Mouse (Mus musculus) hematopoietic stem cell, adult 5-6 weeks (primary cell): ENCODE data around the gene Ly6g6f. TPM values are rescaled to one million over a fixed set of nuclear protein-coding genes. Genes with fewer than 3 reads are reported as not detected.
A peak's percentile ranks its signal among the peaks of the same experiment; 100 is the strongest.

Source experiments
- ATAC-seq, 2 experiments: fragments of 125-278 bp in 1 of 2; replicated peaks in 1 of 2; 2 replicates each; pipeline ENCODE4 v1.8.0; 2016 to 2017; ENCODE audit warnings: inconsistent platforms in 2 of 2, mild to moderate bottlenecking in 2 of 2, moderate number of reproducible peaks in 2 of 2, low read depth in 1 of 2, moderate TSS enrichment in 1 of 2; ENCODE audit not compliant: low FRiP score in 2 of 2, poor library complexity in 2 of 2, severe bottlenecking in 2 of 2, insufficient read depth in 1 of 2, low TSS enrichment in 1 of 2
- total RNA-seq: library from RNA; stranded (forward); fragments of 172-1452, 232-1000 nt; gene quantifications from 2 replicates; pipeline ENCODE4 v1.2.3, GENCODE M21; 2017

Gene Ly6g6f
- total RNA-seq, 1 experiment from 2014 or later: not detected

GRCm38 (mm10) chr17:35064951-35065947 lies 20.2 kb downstream of the Ly6g6f start, which contains the start of gene Ly6g6c:
Ly6g6c (plus strand) TSS chr17:35065388.
- ATAC-seq: peak; percentile 33 to 40; a peak in 2 of 4 replicates

GRCm38 (mm10) chr17:35064378-35064877 lies 21.0 kb downstream of the Ly6g6f start:
- ATAC-seq: no peak

GRCm38 (mm10) chr17:35063466-35063865 lies 21.9 kb downstream of the Ly6g6f start:
- no peak for ATAC-seq

- no peak for ATAC-seq
Measured at GRCm38 (mm10) chr17:35061299-35061698, 24.1 kb downstream of the Ly6g6f start.

GRCm38 (mm10) chr17:35060737-35061297 lies 24.6 kb downstream of the Ly6g6f start:
- no peak for ATAC-seq

GRCm38 (mm10) chr17:35060071-35060470 lies 25.3 kb downstream of the Ly6g6f start:
- ATAC-seq: no peak

GRCm38 (mm10) chr17:35058911-35059892 lies 26.2 kb downstream of the Ly6g6f start, which contains the start of gene Ddah2:
Ddah2 (plus strand) TSS chr17:35059035.
- ATAC-seq: peak; percentile 82 to 87

GRCm38 (mm10) chr17:35058316-35058715 lies 27.1 kb downstream of the Ly6g6f start:
- ATAC-seq: no peak

GRCm38 (mm10) chr17:35057090-35057489 lies 28.3 kb downstream of the Ly6g6f start:
- ATAC-seq: no peak

- no peak for ATAC-seq
Measured at GRCm38 (mm10) chr17:35055691-35056495, 29.5 kb downstream of the Ly6g6f start.

GRCm38 (mm10) chr17:35052271-35052798 lies 33.1 kb downstream of the Ly6g6f start:
- no peak for ATAC-seq

- peak; percentile 57 to 72 for ATAC-seq
Measured at GRCm38 (mm10) chr17:35051156-35052086, 34.0 kb downstream of the Ly6g6f start.

- ATAC-seq: peak; percentile 9; a peak in 1 of 4 replicates
Measured at GRCm38 (mm10) chr17:35050126-35050750, 35.2 kb downstream of the Ly6g6f start.

GRCm38 (mm10) chr17:35049561-35050016 lies 35.8 kb downstream of the Ly6g6f start, which contains the start of gene Clic1:
Clic1 (plus strand) TSS chr17:35049966.
- ATAC-seq: peak; percentile 19 to 39; a peak in 3 of 4 replicates
